Mouse (Mus musculus) neural tube, embryonic 14.5 days (tissue): ENCODE results near the gene Emsy. TPM values are rescaled to one million over a fixed set of nuclear protein-coding genes. Genes with fewer than 3 reads are reported as not detected.

ENCODE experiments used
- ATAC-seq: fragments of 200-750 bp; cut with Nextera tagmentation; 2 replicates; pipeline ENCODE4 v1.8.0; 2017; ENCODE audit warnings: low read depth, mild to moderate bottlenecking, moderate TSS enrichment, moderate library complexity
- H3K27ac ChIP-seq: fragments of 300-500 bp; sonication (generic); 2 replicates; pipeline ENCODE4 v1.5.1; 2014; ENCODE audit warnings: low read depth, mild to moderate bottlenecking, control low read depth, low read length, moderate library complexity, mixed read lengths
- H3K27me3 ChIP-seq: fragments of 300-500 bp; sonication (generic); 2 replicates; pipeline ENCODE4 v1.6.1; 2014; ENCODE audit warnings: low read length; ENCODE audit not compliant: control insufficient read depth, insufficient read depth
- H3K36me3 ChIP-seq: fragments of 300-500 bp; sonication (generic); 2 replicates; pipeline ENCODE4 v1.6.1; 2014; ENCODE audit warnings: low read length, mixed read lengths; ENCODE audit not compliant: control insufficient read depth, insufficient read depth
- H3K4me1 ChIP-seq: fragments of 300-500 bp; sonication (generic); 2 replicates; pipeline ENCODE4 v1.6.1; 2014; ENCODE audit warnings: low read length; ENCODE audit not compliant: control insufficient read depth, insufficient read depth
- H3K4me2 ChIP-seq: fragments of 300-500 bp; sonication (generic); 2 replicates; pipeline ENCODE4 v1.6.1; 2014; ENCODE audit warnings: mild to moderate bottlenecking, low read depth, low read length, control low read depth
- H3K4me3 ChIP-seq: fragments of 300-500 bp; sonication (generic); 2 replicates; pipeline ENCODE4 v1.5.1; 2014; ENCODE audit warnings: low read depth, low read length, control low read depth, mixed read lengths
- H3K9ac ChIP-seq: fragments of 300-500 bp; sonication (generic); replicated peaks from 2 replicates; pipeline ENCODE4 v1.6.1; 2014; ENCODE audit warnings: low read depth, mild to moderate bottlenecking, control low read depth, low read length, mixed read lengths
- H3K9me3 ChIP-seq: fragments of 300-500 bp; sonication (generic); 2 replicates; pipeline ENCODE4 v1.6.1; 2016; ENCODE audit warnings: low read length; ENCODE audit not compliant: control insufficient read depth
- WGBS: fragments of 180-500 bp; shearing (Covaris S2); extraction: QIAGEN DNeasy Blood & Tissue Kit; methylation state at CpG from one replicate; pipeline ENCODE4 v1.1.7; 2014; 5-methylcytosine and 5-hydroxymethylcytosine counted together
- polyA plus RNA-seq: library from polyadenylated mRNA; unstranded; fragments of >200 nt; fragmentation: Nextera tagmentation; extraction: Ambion mirVana; gene quantifications from 2 replicates; pipeline ENCODE4 v1.2.1, GENCODE M21; 2014

The Emsy gene
- polyA plus RNA-seq, 1 experiment from 2014 or later, result 50.5 TPM

GRCm38 (mm10) chr7:98674344-98674743, 17.8 kb upstream of the Emsy start:
- ATAC-seq, result no peak
- no peak overlapping the region for H3K27ac ChIP-seq
- no peaks in the 10 kb centered on the region for H3K27me3 ChIP-seq
- H3K4me1 ChIP-seq, result 0 out of 2 replicates have a peak, but pooled peaks cover 4% of the 10 kb centered on the region
- H3K4me2 ChIP-seq, result no peak overlapping the region
- no peaks in the 10 kb centered on the region for H3K9me3 ChIP-seq
- H3K4me3 ChIP-seq, result no peak overlapping the region
- H3K36me3 ChIP-seq, result no peaks in the 10 kb centered on the region
- no peak overlapping the region for H3K9ac ChIP-seq
- WGBS, result 83% methylated on average over 4 of the region's 4 CpGs

GRCm38 (mm10) chr7:98672241-98672955, 15.8 kb upstream of the Emsy start:
- WGBS, result 71% methylated on average over 11 of the region's 11 CpGs
- Histone ChIP-seq H3K9me3 (no peaks in the 10 kb centered on the region), H3K4me2 (no peak overlapping the region), H3K27me3 (no peaks in the 10 kb centered on the region), H3K4me3 (no peak overlapping the region), H3K27ac (no peak overlapping the region), H3K36me3 (no peaks in the 10 kb centered on the region), H3K4me1 (no peaks in the 10 kb centered on the region), H3K9ac (no peak overlapping the region)
- ATAC-seq, result no peak

GRCm38 (mm10) chr7:98671416-98671815, 14.8 kb upstream of the Emsy start:
- WGBS, result 74% methylated on average over 9 of the region's 9 CpGs
- no peaks in the 10 kb centered on the region for H3K4me1 ChIP-seq
- no peaks in the 10 kb centered on the region for H3K36me3 ChIP-seq
- no peak overlapping the region for H3K9ac ChIP-seq
- no peaks in the 10 kb centered on the region for H3K9me3 ChIP-seq
- H3K27me3 ChIP-seq, result no peaks in the 10 kb centered on the region
- no peak overlapping the region for H3K4me2 ChIP-seq
- no peak overlapping the region for H3K27ac ChIP-seq
- no peak overlapping the region for H3K4me3 ChIP-seq
- ATAC-seq, result no peak

GRCm38 (mm10) chr7:98670831-98671230, 14.2 kb upstream of the Emsy start:
- H3K4me2 ChIP-seq, result no peak overlapping the region
- no peaks in the 10 kb centered on the region for H3K36me3 ChIP-seq
- no peak for ATAC-seq
- H3K27ac ChIP-seq, result no peak overlapping the region
- no peak overlapping the region for H3K9ac ChIP-seq
- 91% methylated on average over 4 of the region's 4 CpGs for WGBS
- H3K9me3 ChIP-seq, result no peaks in the 10 kb centered on the region
- no peaks in the 10 kb centered on the region for H3K4me1 ChIP-seq
- no peak overlapping the region for H3K4me3 ChIP-seq
- H3K27me3 ChIP-seq, result no peaks in the 10 kb centered on the region

GRCm38 (mm10) chr7:98667956-98668746, 11.6 kb upstream of the Emsy start:
- Histone ChIP-seq H3K4me3 (no peak overlapping the region), H3K9ac (no peak overlapping the region), H3K27me3 (no peaks in the 10 kb centered on the region), H3K4me1 (no peaks in the 10 kb centered on the region), H3K27ac (no peak overlapping the region), H3K4me2 (no peak overlapping the region), H3K9me3 (no peaks in the 10 kb centered on the region), H3K36me3 (no peaks in the 10 kb centered on the region)
- no peak for ATAC-seq
- 69% methylated on average over 6 of the region's 6 CpGs for WGBS

GRCm38 (mm10) chr7:98665726-98666125, 9.1 kb upstream of the Emsy start:
- H3K4me2 ChIP-seq, result no peak overlapping the region
- no peak overlapping the region for H3K27ac ChIP-seq
- no peak overlapping the region for H3K4me3 ChIP-seq
- no peak overlapping the region for H3K9ac ChIP-seq
- H3K9me3 ChIP-seq, result no peaks in the 10 kb centered on the region
- H3K36me3 ChIP-seq, result no peaks in the 10 kb centered on the region
- no peaks in the 10 kb centered on the region for H3K27me3 ChIP-seq
- no peak for ATAC-seq
- H3K4me1 ChIP-seq, result no peaks in the 10 kb centered on the region
- 85% methylated on average over 6 of the region's 6 CpGs for WGBS

GRCm38 (mm10) chr7:98665166-98665565, 8.6 kb upstream of the Emsy start:
- WGBS, result 77% methylated on average over 5 of the region's 5 CpGs
- no peaks in the 10 kb centered on the region for H3K27me3 ChIP-seq
- ATAC-seq, result no peak
- no peak overlapping the region for H3K4me2 ChIP-seq
- no peak overlapping the region for H3K4me3 ChIP-seq
- H3K9ac ChIP-seq, result no peak overlapping the region
- no peak overlapping the region for H3K27ac ChIP-seq
- H3K36me3 ChIP-seq, result no peaks in the 10 kb centered on the region
- no peaks in the 10 kb centered on the region for H3K9me3 ChIP-seq
- H3K4me1 ChIP-seq, result no peaks in the 10 kb centered on the region

GRCm38 (mm10) chr7:98655681-98656530, 677 bp downstream of the Emsy start:
- peak; percentile 50 for ATAC-seq
- 0 out of 2 replicates have a peak, but pooled peaks cover 3% of the 10 kb centered on the region for H3K36me3 ChIP-seq
- peak overlapping the region; percentile 94 for H3K27ac ChIP-seq
- H3K4me2 ChIP-seq, result peak overlapping the region; percentile 66
- no peaks in the 10 kb centered on the region for H3K27me3 ChIP-seq
- H3K4me1 ChIP-seq, result peaks cover 19% of the 10 kb centered on the region
- H3K4me3 ChIP-seq, result peak overlapping the region; percentile 96
- under 1% methylated on average over 69 of the region's 74 CpGs for WGBS
- H3K9me3 ChIP-seq, result no peaks in the 10 kb centered on the region
- H3K9ac ChIP-seq, result peak overlapping the region; percentile 90
